Mouse (Mus musculus) urinary bladder, postnatal 10 days (tissue): Measurements from ENCODE around the gene Ppp4r4.
"Not testable (repeated sequence)": the region's sequence is repeated elsewhere in the genome, so short reads cannot be mapped to it uniquely, and the experiment has no call there.

ENCODE experiments used
- DNase-seq: peaks from one replicate; pipeline ENCODE4 v3.0.0; 2022; ENCODE audit warnings: low spot score

The Ppp4r4 gene

DNA sequence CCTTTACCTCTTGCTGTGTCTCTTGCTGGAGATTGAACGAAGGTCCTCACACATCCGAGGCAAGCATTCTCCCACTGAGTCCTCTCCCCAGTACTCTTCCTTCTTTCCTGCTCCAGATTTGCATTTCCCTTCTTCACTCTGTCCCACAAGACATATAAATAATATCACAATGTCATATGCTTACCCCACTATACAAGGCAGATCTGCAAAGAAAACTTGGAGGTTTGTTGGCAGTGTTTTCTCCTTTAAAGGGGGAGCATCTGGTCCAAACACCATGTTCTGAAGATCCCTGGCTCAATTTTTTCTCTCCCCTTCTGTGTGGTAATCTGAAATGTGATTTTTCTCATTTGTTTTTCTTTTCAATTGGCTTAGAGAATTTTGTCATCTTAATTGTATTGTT is 102.3 kb downstream of the Ppp4r4 start:
- DNase-seq = no peak

DNA sequence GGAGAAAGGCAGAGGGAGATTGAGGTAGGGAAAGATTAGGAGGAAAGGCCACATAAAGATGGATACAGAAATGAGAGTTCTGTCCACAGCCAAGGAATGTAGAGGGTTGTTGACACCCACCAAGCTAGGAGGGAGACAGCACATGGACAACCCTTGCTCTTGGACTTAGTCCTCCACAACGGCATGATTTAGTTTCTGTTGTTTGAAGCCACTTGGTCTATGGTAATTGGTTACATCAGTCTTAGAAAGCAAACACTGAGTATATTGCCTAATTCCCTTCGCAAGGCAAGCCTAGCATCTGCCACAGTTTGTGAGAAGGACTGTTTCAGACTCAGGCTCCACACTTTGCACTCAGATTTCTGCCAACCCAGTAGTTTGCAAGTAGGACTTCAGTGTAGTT is 103.8 kb downstream of the Ppp4r4 start:
- no peak for DNase-seq

DNA sequence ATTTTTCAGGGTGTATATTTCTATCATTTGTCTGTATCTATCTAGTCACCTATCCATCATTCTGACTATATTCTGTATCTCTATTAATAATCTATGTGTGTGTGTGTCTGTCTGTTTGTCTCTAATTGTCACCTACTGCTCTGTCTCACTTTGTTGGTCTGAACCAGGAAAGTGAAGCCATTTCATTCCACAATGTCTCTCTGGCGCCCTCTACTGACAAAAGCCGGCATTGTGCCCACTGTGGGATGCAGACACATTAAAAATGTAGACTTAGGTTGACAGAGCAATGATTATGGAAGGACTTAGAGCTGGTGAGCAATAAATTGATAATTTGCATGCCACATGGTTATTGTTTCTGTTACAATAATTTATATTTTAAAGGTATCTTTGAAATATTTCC is 111.3 kb downstream of the Ppp4r4 start:
- peak; percentile 57 for DNase-seq

DNA sequence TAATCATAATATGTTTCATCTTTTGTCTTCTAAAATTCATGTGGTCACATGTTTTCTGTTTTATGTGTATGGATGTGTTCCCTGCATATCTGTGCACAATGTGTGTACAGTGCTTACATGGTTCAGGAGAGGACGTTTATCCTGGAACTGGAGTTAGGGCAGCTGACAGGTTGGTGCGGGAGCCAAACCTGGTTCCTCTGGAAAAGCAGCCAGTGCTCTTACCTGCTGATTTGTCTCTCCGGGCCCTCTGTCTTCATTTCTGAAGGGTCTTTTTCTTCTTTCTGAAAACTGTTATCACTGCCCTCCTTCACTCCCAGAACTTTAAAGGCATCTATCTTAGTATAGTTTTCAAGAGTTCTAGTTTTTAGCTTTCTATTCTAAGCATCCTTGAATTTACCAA is 111.7 kb downstream of the Ppp4r4 start:
- no peak for DNase-seq

DNA sequence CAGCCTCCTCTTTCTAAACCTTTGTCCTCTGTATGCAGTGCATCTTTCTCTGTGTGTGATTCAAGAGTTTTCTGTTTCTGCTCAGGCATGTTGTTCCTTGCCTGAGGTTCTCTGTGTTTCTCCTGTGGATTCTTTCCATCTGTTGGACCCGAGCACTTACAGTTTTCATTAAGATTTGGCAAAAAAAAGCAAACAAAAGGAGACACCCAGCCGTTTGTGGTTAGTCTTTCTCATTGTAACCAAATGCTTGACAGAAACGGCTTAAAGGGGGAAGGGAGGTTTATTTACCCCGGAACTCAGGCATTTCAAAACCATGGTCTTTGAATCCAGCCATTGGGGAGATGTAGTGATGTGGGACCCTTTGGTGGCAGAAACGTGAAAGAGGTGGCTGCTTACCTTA is 112.5 kb downstream of the Ppp4r4 start:
- no peak for DNase-seq

DNA sequence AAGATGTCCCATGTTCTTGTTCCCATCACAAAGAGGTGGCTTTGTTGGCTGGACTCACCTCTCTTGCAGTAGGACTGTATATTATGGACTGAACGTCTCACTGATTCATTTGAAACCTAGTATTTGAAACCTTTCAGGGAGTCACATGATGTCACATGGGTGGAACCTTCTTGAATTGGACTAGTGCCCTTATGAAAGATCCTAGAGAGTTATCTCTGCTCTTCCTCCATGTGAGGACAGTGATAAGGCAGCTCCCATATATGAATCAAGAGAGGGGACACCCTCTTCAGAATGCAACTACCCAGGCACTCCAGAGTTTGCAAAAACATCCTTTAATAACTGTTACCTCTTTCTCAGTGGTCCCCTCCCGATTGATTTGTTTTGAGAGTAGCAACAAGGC is 114.2 kb downstream of the Ppp4r4 start:
- no peak for DNase-seq

DNA sequence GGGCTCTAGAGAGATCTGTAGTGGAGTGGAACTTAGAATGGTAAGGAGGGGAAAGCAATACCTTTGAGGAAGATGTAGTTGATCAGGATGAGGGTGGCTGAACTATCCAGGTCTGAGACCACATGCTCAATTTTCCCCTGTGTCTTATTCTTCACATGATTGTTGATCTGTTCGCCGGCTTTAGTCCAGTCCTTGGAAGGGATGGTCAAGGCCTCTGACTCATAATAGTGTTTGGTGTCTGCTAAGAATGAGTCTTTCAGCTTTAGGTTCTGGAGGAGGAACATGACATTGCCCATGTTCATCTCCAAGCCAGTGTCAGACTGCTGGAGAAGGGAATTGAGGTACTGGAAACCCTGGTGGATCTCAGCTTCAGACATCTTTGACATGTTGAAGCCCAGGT is 121.8 kb downstream of the Ppp4r4 start:
- no peak for DNase-seq

DNA sequence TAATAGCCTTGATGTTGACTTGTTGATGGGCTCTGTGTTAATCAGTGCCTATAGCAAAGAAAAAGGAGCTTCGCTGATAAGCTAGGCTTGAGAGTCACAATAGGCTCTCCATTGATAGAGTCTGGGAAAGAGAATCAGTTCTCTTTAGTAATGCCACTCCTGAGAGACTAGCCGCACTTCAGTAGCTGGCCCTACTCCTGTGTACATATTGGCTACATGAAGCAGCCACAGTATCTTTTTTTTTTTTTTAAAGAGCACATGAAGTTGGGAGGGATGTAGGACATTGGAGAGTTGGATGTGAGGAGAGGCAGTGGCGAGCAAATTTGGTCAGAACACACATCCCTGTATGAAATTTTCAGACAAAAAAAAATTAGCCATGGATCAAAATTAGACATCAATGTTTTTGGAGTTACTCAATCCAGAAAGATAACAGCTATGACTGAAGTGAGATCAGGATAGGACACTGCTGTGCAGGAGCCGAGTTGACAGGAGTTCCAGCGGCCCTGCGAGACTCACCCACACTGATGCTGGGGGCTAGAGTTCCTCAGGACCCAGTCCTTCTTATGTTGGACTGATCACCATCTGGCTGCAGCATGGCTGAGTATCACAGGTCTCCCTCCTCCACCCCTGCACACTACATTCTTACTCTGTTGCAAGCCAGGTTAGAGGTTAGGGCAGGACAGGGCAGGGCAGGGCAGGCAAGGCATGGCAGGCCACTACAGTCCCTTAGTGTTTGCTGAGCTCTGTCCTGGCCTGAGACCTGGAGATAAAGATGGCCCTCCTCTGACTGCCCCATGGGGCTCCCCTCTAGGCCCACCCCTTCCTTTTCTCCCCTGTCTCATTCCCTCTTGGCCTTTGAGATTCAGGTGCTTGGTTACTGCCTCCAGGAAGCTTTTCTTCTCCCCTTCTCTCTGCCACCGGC is 123.3 kb downstream of the Ppp4r4 start:
- DNase-seq = no peak

DNA sequence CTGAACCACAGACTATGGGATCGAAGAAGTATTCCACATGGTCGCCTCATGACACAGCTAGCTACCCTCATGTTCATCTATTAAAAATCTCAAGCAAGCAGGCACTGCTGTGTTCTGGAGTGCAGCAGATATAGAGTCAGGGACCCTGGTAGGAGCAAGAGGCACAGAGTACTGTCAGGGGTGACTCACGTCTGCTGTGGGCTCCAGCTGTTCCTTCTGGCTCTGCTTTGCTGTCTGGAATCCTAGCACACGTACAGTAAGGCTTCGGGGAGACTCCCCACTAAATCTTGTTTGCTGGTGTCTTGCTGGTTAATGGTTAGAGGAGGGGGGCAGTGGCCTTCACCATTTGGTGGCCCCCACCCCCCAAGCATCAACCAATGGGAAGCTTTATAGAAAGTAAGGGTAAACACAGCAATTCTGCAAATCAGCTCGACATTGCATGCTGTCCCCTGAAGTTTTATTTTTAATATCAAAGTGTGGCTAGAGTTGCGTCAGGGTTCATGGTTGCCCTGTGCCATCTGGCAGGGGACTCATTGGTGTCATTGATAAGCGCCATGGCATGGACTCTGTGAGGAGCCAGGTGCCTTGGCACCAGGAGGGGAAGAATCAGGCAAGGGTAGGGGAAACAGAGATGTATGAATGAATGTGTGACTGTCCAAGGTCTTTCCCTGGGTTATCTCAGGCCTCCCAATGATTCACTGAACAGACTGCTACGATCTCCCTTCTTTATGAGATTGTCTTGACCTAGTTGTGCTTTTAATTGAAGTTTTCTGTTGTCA is 125.0 kb downstream of the Ppp4r4 start, which contains the start of gene Serpina6:
Gene Serpina6 (minus strand): TSS at position 365 of the 779 bp plus-strand sequence.
- no peak for DNase-seq

DNA sequence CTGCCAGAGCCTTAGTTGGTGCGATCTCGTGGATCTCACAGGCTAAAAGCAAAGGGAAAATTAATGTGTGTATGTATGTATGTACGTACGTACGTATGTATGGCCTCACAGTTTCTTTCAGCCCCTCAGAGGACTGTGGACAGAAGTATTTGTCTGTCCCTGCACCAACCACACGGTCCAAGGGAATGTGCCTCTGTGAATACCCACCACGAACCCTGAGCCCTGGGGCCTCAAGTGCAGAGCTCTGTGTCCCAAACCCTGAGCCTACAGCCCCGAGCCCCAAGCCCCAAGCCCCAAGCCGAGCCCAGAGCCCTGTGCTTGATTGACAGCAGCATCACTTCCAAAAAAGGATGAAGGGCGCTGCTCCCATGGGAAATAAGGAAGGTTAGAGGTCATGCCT is 125.9 kb downstream of the Ppp4r4 start:
- DNase-seq = no peak

DNA sequence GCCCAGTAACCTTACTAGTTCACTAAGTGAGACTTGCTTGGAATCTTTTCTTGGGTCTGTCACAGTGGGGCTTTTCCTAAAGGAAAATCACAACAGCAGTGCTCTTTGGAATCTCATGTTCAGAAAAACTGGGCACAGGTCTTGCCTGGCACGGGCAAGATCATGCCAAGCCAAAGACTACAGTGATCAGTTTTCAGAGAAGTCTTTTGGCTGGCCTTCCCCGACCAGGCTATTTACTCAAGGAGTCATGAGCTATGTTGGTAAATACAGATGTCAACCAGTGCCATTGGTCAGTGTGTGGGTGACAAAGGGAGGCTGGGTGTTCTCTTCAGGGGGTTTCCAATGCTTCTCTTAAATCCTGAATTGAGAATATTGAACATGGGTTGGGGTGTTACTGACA is 127.1 kb downstream of the Ppp4r4 start:
- no peak for DNase-seq

DNA sequence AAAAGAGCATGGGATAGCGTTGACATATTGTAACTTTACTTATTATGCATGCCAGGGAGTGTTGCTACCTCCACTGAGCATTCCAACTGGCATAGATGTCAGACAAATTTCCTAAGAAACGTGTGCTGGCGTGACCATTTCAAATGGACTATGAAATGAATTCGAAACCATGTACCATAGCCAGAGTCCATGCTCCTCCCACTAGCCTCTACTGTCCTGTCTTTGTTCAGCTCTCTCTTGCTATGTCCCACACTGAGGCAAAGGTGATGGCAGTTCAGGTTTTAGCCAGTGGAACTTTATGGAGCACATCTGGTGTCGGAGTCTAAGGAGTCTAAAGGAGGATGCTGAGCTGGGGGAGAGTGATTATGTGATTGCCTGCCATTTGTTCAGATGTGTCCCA is 128.0 kb downstream of the Ppp4r4 start:
- DNase-seq = no peak

DNA sequence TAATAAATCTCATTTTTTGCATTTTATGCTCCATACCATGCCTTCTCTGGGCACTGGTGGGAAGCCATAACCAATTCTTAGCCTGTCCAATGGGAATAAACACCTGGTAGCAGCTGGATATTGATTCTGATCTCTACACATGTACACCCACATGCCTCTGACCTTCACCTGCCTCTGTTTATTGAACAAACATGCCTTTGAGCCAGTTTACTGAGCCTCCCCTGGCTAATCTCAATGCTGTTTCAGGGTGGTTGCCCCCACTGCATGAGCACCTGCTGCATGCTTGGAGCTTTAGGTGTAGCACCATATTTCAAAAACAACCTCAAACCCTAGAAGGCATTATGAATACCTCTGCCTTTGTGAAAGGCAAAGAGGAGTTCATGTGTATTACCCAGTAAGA is 130.0 kb downstream of the Ppp4r4 start:
- DNase-seq = not testable (repeated sequence)
